Mouse (Mus musculus) embryonic facial prominence, embryonic 10.5 days (tissue): ENCODE measurements around the gene Hoxb2. TPM values are rescaled to one million over a fixed set of nuclear protein-coding genes. Genes with fewer than 3 reads are reported as not detected.
A peak's percentile ranks its signal among the peaks of the same experiment; 100 is the strongest.

Experiments used
- DNase-seq: peaks from one replicate; pipeline ENCODE4 v3.0.0-alpha.2; 2017; ENCODE audit warnings: low spot score
- H3K27ac ChIP-seq: fragments of 300-500 bp; sonication (generic); replicated peaks from 2 replicates; pipeline ENCODE4 v1.5.1; 2016; ENCODE audit warnings: mild to moderate bottlenecking
- H3K27me3 ChIP-seq: fragments of 300-500 bp; sonication (generic); replicated peaks from 2 replicates; pipeline ENCODE4 v1.6.1; 2016; ENCODE audit warnings: low read depth, mild to moderate bottlenecking; ENCODE audit not compliant: poor library complexity, severe bottlenecking
- H3K36me3 ChIP-seq: fragments of 300-500 bp; sonication (generic); replicated peaks from 2 replicates; pipeline ENCODE4 v1.6.1; 2016; ENCODE audit warnings: mild to moderate bottlenecking, moderate library complexity
- H3K4me1 ChIP-seq: fragments of 300-500 bp; sonication (generic); 2 replicates; pipeline ENCODE4 v1.6.1; 2016
- H3K4me3 ChIP-seq: fragments of 300-500 bp; sonication (generic); 2 replicates; pipeline ENCODE4 v1.5.1; 2016; ENCODE audit warnings: mild to moderate bottlenecking, moderate library complexity
- H3K9me3 ChIP-seq: fragments of 300-500 bp; sonication (generic); 2 replicates; pipeline ENCODE4 v1.6.1; 2016; ENCODE audit warnings: mild to moderate bottlenecking
- WGBS: fragments of 180-500 bp; shearing (Covaris S2); methylation state at CpG from one replicate; pipeline ENCODE4 v1.1.7; 2016; 5-methylcytosine and 5-hydroxymethylcytosine counted together
- polyA plus RNA-seq: library from polyadenylated mRNA; unstranded; fragments of >200 nt; fragmentation: Nextera tagmentation; extraction: Ambion mirVana; gene quantifications from 2 replicates; pipeline ENCODE4 v1.2.1, GENCODE M21; 2016

Hoxb2 gene
- polyA plus RNA-seq, 1 experiment from 2014 or later, result 5.8 TPM

DNA sequence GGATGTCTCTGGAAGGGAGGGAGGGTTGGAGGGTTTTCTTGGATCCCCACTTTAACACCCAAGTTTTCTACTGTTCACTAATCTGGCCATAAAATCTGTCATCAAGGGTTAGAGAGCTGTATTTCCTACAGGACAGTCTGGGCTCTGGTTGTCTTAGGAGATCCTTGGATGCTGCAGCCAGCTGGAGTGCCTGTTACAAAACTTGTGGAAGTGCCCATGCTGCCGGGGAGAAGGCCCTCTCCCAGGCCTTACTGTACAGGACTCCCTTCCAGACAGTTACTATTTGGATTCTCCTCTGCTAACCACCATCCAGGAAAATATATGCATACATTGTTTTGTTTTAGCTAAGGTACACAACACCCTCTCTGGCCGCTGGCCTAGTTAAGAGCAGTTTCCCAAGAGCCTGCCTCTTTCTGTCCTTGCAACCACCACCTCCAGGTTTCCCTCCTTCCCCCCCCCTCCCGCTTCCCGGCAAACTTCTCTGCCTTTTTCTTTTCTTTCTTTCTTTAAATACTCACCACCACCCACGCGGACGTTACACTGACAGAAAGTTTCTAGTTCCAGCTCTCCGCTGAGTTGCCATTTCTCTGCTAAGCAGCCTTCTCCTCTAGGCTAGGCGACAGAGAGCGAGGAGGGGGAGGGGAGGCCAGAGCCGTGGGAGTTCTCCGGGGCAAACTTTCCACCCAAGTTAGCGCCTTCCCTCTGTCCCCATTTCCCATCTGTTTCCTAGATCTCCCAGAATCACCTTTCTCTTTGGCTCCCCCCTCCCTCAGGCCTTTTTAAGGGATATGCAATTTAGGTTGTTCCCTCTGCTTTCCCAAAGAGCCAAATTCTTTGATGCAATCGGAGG is 609 bp upstream of the Hoxb2 start:
- peak; percentile 55 for DNase-seq
- 2% methylated on average over 14 of the region's 14 CpGs for WGBS
- Histone ChIP-seq H3K9me3 (no peaks in the 10 kb centered on the region), H3K27ac (peak overlapping the region; percentile 69), H3K27me3 (peaks cover 100% of the 10 kb centered on the region), H3K4me3 (peak overlapping the region; percentile 45), H3K36me3 (no peaks in the 10 kb centered on the region), H3K4me1 (peaks cover 27% of the 10 kb centered on the region)

DNA sequence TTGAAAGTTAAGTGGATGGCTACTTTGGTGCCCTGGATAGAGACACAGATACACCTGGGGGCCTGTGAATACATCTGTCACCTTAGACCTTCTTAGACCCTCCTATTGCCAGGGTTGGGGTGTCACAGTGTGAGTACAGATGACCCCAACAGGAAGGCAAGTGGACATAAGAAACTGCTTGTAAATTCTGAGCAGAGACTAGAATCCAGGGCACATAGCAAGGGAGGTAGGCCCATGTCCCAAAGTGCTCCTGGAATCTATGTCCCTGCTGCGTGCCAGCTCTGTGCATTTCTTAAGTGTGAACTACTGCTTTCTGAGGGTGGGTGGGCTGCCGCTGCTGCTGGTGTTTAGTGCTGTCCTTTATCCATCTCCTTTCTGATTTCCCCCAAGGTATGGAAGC is 466 bp downstream of the Hoxb2 start:
- Histone ChIP-seq H3K27me3 (peaks cover 100% of the 10 kb centered on the region), H3K4me1 (peaks cover 23% of the 10 kb centered on the region), H3K36me3 (no peaks in the 10 kb centered on the region), H3K4me3 (peak overlapping the region; percentile 59), H3K27ac (peak overlapping the region; percentile 86), H3K9me3 (no peaks in the 10 kb centered on the region)
- WGBS, result 5% methylated on average over 2 of the region's 2 CpGs
- no peak for DNase-seq

DNA sequence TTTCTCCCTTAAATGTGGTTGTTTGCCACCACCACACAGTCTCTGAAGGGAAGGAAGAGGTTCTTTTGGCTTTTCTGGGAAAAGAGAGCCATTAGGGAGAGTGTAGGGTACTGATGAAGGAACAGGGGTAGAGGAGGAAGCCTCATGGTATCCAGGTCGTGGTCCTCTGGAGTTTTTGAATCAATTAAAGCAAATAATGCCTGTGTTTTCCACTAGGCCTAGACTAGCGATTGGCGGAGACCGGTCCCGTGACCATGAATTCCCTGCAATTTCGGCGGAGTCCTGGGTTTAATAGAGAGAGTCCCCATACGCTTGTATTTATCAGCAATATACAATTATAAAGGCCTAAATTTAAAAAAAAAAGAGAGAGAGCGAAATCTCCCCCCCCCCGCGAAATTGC is 987 bp downstream of the Hoxb2 start:
- H3K27me3 ChIP-seq, result peaks cover 100% of the 10 kb centered on the region
- peaks cover 19% of the 10 kb centered on the region for H3K4me1 ChIP-seq
- no peaks in the 10 kb centered on the region for H3K36me3 ChIP-seq
- 2% methylated on average over 11 of the region's 11 CpGs for WGBS
- peak overlapping the region; percentile 86 for H3K27ac ChIP-seq
- DNase-seq, result peak; percentile 59
- peak overlapping the region; percentile 59 for H3K4me3 ChIP-seq
- no peaks in the 10 kb centered on the region for H3K9me3 ChIP-seq

DNA sequence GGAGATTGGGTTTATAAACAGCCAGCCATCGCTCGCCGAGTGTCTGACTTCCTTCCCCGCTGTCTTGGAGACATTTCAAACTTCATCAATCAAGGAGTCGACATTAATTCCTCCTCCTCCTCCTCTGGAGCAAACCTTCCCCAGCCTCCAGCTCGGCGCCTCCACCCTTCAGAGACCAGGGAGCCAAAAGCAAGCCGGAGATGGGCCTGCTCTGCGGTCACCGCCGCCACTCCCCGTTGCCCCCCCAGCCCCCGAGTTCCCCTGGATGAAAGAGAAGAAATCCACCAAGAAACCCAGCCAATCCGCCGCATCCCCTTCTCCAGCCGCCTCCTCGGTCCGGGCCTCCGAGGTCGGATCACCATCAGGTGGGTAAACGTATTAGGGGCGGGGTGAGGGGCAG is 1.5 kb downstream of the Hoxb2 start:
- peaks cover 19% of the 10 kb centered on the region for H3K4me1 ChIP-seq
- H3K9me3 ChIP-seq, result no peaks in the 10 kb centered on the region
- peak overlapping the region; percentile 59 for H3K4me3 ChIP-seq
- whole genome bisulfite sequencing, result under 1% methylated on average over 22 of the region's 22 CpGs
- H3K27me3 ChIP-seq, result peaks cover 100% of the 10 kb centered on the region
- peak overlapping the region; percentile 86 for H3K27ac ChIP-seq
- no peaks in the 10 kb centered on the region for H3K36me3 ChIP-seq
- peak; percentile 56 for DNase-seq

DNA sequence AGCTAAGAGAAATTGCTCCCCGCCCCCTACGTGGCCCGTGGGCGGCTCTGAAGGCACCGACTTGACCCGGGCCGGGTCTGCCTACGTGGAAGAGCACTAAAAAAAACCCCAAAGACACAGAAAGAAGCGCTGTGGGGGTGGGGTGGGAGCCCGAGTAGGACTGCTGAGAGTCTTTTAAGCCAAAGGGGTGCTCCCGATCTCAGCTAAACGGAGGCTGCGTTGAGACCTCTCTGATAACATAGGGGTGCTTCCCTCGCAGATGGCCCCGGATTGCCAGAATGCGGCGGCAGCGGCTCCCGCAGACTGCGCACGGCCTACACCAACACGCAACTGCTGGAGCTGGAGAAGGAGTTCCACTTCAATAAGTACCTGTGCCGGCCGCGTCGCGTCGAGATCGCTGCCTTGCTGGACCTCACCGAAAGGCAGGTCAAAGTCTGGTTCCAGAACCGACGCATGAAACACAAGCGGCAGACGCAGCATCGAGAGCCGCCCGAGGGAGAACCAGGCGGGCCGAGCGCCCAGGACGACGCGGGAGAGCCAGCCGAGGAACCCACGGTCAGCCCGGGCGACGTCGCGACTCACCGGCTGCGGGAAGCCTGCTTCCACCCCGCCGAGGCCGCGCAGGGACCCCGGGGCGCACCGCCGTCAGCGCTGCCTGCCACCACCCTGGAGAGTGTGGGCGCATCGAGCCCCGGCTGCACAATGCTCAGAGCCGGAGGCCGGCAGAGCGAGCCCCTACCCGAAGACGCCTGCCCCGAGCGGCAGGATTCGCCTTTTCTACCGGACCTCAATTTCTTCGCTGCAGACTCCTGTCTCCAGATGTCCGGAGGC is 2.6 kb downstream of the Hoxb2 start:
- peak overlapping the region; percentile 59 for H3K4me3 ChIP-seq
- H3K36me3 ChIP-seq, result no peaks in the 10 kb centered on the region
- no peaks in the 10 kb centered on the region for H3K9me3 ChIP-seq
- peak overlapping the region; percentile 86 for H3K27ac ChIP-seq
- H3K4me1 ChIP-seq, result peaks cover 19% of the 10 kb centered on the region
- under 1% methylated on average over 75 of the region's 75 CpGs for WGBS
- peak; percentile 78 for DNase-seq
- H3K27me3 ChIP-seq, result peaks cover 100% of the 10 kb centered on the region

DNA sequence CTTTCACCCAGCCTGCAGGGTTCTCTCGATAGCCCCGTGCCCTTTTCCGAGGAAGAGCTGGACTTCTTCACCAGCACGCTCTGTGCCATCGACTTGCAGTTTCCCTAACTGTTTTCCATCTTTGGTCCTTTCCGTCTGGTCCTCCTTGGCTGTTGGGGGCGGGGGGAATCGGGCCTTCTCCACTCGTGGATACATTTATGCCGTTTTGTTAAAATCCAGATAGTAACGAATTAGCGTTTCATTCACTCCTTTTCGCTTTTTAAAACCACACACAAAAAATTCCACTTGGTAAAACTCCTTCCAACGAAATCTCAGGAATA is 3.2 kb downstream of the Hoxb2 start:
- H3K27ac ChIP-seq, result peak overlapping the region; percentile 86

DNA sequence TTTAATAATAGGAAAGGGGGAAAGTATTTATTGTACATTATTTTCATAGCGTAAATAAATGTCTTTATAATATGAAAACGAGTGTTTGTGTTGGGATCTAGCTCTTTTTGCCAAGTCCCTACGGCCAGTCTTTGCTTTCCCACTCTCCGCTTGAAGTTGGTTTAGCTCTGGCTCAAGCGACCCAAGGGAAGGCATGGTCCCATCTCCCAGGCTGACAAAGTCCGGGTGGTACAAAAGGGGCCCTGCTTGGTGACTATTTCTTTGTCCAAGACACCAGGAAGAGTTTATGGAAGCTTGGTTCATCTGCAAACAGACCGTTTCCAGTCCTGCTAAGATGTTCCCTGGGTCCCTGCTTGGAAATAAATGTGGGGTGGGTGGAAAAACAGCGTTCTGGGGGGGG is 3.6 kb downstream of the Hoxb2 start:
- peak overlapping the region; percentile 86 for H3K27ac ChIP-seq
- peaks cover 100% of the 10 kb centered on the region for H3K27me3 ChIP-seq
- 3% methylated on average over 8 of the region's 8 CpGs for WGBS
- no peak for DNase-seq
- H3K9me3 ChIP-seq, result no peaks in the 10 kb centered on the region
- H3K4me1 ChIP-seq, result peaks cover 19% of the 10 kb centered on the region
- H3K36me3 ChIP-seq, result no peaks in the 10 kb centered on the region
- H3K4me3 ChIP-seq, result peak overlapping the region; percentile 59

More for the DNA sequence above, 3.2 kb downstream of the Hoxb2 start:
- Histone ChIP-seq H3K4me3 (peak overlapping the region; percentile 59), H3K27me3 (peaks cover 100% of the 10 kb centered on the region), H3K9me3 (no peaks in the 10 kb centered on the region), H3K36me3 (no peaks in the 10 kb centered on the region), H3K4me1 (peaks cover 19% of the 10 kb centered on the region)
- WGBS, result under 1% methylated on average over 14 of the region's 14 CpGs
- DNase-seq, result no peak

DNA sequence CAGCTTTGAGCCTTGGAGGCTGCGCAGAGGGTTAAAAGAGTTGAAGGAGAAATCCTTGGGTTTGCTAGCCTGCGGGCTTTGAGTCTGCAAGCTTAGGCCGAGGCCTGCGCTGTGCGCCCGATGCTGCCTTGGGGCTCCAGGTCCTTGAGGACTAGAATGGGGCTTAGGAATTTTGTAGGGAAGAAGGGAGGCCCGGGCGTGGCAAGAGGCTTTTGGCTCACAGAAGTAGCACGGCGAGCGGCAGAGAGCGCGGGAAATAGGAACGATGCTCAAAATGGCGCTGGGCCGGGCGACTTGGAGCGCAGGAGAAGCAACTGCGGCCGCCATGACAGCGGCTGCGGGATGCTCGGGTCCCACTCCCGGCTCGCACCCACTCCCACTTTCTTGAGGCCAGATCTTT is 4.1 kb downstream of the Hoxb2 start:
- Histone ChIP-seq H3K27me3 (peaks cover 100% of the 10 kb centered on the region), H3K27ac (peak overlapping the region; percentile 86), H3K9me3 (no peaks in the 10 kb centered on the region), H3K36me3 (no peaks in the 10 kb centered on the region), H3K4me1 (peaks cover 19% of the 10 kb centered on the region), H3K4me3 (peak overlapping the region; percentile 59)
- DNase-seq, result peak; percentile 82
- under 1% methylated on average over 25 of the region's 25 CpGs for WGBS

DNA sequence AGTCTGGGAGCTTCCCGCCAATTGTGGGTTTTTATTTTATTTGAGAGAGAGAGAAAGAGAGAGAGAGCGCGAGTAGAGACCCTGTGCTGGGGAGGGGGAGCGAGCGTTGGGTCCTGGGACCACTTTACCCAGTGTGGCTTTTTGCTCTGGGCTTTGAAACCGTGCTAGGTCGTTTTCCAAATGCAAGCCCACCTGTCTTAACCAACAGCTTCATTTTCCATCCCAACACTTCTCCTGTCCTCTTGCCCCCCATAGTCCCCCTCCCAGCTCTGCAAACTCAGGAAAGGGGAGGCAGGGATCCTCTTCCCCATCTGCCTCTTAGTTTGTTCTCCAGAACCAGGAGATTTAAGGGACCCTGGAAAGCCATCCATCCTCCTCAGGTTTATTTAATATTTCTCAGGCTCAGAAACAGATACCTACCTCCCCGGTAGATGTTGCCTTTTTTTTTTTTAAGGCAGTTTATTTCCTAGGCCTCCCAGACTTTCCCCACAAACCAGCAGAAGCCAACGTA is 4.5 kb downstream of the Hoxb2 start:
- no peaks in the 10 kb centered on the region for H3K36me3 ChIP-seq
- WGBS, result 1% methylated on average over 9 of the region's 9 CpGs
- H3K4me3 ChIP-seq, result peak overlapping the region; percentile 59
- peaks cover 100% of the 10 kb centered on the region for H3K27me3 ChIP-seq
- H3K27ac ChIP-seq, result peak overlapping the region; percentile 86
- no peaks in the 10 kb centered on the region for H3K9me3 ChIP-seq
- no peak for DNase-seq
- peaks cover 18% of the 10 kb centered on the region for H3K4me1 ChIP-seq

DNA sequence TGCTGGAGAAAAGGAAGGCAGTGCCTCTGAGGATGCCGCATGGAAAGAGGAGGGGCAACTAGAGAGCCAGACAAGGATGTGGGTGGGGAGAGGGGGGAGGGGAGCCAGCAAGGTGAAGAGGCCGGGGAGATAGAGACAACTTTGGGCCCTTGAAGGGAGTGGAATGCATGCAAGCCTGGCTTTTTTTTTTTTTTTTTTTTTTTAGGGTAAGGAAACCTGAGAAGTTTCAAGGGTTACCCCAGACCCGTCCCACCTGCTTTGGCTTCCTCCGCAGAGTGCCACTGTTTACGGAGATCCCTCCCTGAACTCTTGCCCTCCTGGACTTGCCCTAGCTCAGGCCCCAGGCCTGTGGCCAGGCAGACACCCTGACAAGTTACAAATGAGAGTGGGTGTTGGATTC is 13.5 kb downstream of the Hoxb2 start:
- Histone ChIP-seq H3K36me3 (no peaks in the 10 kb centered on the region), H3K9me3 (no peaks in the 10 kb centered on the region), H3K27ac (no peak overlapping the region), H3K27me3 (peaks cover 98% of the 10 kb centered on the region), H3K4me1 (peaks cover 8% of the 10 kb centered on the region; the same call in 1 of the 2 replicates), H3K4me3 (no peak overlapping the region)
- DNase-seq, result peak; percentile 44
- 2% methylated on average over 5 of the region's 5 CpGs for whole genome bisulfite sequencing

DNA sequence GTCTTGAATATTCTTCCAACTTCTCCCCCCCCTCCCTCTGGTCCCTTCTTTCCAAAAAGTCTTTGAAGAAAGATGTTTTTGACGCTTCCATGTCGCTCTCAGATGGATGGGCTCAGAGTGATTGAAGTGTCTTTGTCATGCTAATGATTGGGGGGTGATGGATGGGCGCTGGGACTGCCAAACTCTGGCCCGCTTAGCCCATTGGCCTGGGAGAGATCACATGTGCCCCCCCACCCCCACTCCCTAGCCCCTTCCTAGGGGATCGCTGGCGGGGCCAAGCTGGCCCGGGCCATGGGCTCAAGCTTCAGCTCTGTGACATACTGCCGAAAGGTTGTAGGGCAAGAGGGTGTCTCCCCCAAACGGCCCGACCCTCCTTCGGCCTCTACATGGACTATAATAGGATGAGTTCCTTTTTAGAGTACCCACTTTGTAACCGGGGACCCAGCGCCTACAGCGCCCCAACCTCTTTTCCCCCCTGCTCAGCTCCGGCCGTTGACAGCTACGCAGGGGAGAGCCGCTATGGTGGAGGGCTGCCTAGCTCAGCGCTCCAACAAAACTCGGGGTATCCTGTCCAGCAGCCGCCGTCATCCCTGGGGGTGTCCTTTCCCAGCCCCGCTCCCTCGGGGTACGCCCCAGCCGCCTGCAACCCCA is 15.2 kb downstream of the Hoxb2 start, which contains the start of gene Hoxb1:
Gene Hoxb1, plus strand, starts transcription at position 312 of the 651 bp plus-strand sequence.
- DNase-seq, result peak; percentile 36
- Histone ChIP-seq H3K27ac (no peak within 1 kb of the TSS; the same call in 1 of the 2 replicates), H3K9me3 (no peaks in the 10 kb centered on the region), H3K4me3 (peak within 1 kb of the TSS; percentile 33), H3K27me3 (peaks cover 100% of the 10 kb centered on the region), H3K4me1 (peaks cover 8% of the 10 kb centered on the region; the same call in 1 of the 2 replicates), H3K36me3 (no peaks in the 10 kb centered on the region)
- WGBS, result 2% methylated on average over 26 of the region's 26 CpGs
